Mouse (Mus musculus) embryo, embryonic 11.5 days (tissue): ENCODE results near the gene Mta1.
A peak's percentile ranks its signal among the peaks of the same experiment; 100 is the strongest.

ENCODE experiments used
- DNase-seq: peaks from one replicate; pipeline ENCODE4 v3.0.0-alpha.2; 2012; ENCODE audit warnings: low read depth, low spot score

Mta1 gene

GRCm38 (mm10) chr12:113148381-113149035 is 50.4 kb downstream of the Mta1 start:
- no peak for DNase-seq

GRCm38 (mm10) chr12:113149341-113149740 is 51.3 kb downstream of the Mta1 start:
- no peak for DNase-seq

GRCm38 (mm10) chr12:113149896-113150295 is 51.8 kb downstream of the Mta1 start:
- DNase-seq = no peak

- no peak for DNase-seq
These were observed 52.5 kb downstream of the Mta1 start for GRCm38 (mm10) chr12:113150591-113150990.

GRCm38 (mm10) chr12:113151046-113151445 is 53.0 kb downstream of the Mta1 start:
- DNase-seq = no peak

GRCm38 (mm10) chr12:113151661-113152271 is 53.7 kb downstream of the Mta1 start:
- no peak for DNase-seq

- no peak for DNase-seq
These were observed 54.2 kb downstream of the Mta1 start for GRCm38 (mm10) chr12:113152272-113152661.

GRCm38 (mm10) chr12:113152991-113153525 is 55.0 kb downstream of the Mta1 start:
- no peak for DNase-seq

- no peak for DNase-seq
These were observed 55.9 kb downstream of the Mta1 start for GRCm38 (mm10) chr12:113153971-113154370.

GRCm38 (mm10) chr12:113154747-113155075 is 56.6 kb downstream of the Mta1 start:
- DNase-seq = no peak

GRCm38 (mm10) chr12:113155076-113155771 is 57.1 kb downstream of the Mta1 start:
- no peak for DNase-seq

- DNase-seq = peak; percentile 99
These were observed 57.9 kb downstream of the Mta1 start, which contains the start of gene Tedc1 for GRCm38 (mm10) chr12:113155887-113156539. Tedc1 (plus strand) TSS chr12:113156421.

GRCm38 (mm10) chr12:113156540-113156929 is 58.5 kb downstream of the Mta1 start:
- no peak for DNase-seq

- no peak for DNase-seq
These were observed 58.9 kb downstream of the Mta1 start for GRCm38 (mm10) chr12:113157002-113157401.

GRCm38 (mm10) chr12:113157521-113157920 is 59.4 kb downstream of the Mta1 start:
- DNase-seq = no peak

- DNase-seq = no peak
These were observed 59.9 kb downstream of the Mta1 start for GRCm38 (mm10) chr12:113157971-113158370.

- DNase-seq = no peak
These were observed 65.5 kb downstream of the Mta1 start for GRCm38 (mm10) chr12:113163561-113164006.

GRCm38 (mm10) chr12:113168031-113168536 is 70.0 kb downstream of the Mta1 start:
- no peak for DNase-seq

GRCm38 (mm10) chr12:113176960-113177725 is 79.1 kb downstream of the Mta1 start:
- DNase-seq = no peak

GRCm38 (mm10) chr12:113181020-113181419 is 82.9 kb downstream of the Mta1 start:
- DNase-seq = no peak

GRCm38 (mm10) chr12:113184945-113185344 is 86.9 kb downstream of the Mta1 start:
- DNase-seq = no peak
